Mouse (Mus musculus) monocyte, adult 2 months (primary cell): Measurements from ENCODE around the gene Rcn3.
"Not testable (repeated sequence)": the region's sequence is repeated elsewhere in the genome, so short reads cannot be mapped to it uniquely, and the experiment has no call there.

Source experiments
- DNase-seq, 2 experiments: peaks; one replicate each; pipeline ENCODE4 v3.0.0; 2022; ENCODE audit warnings: low spot score in 2 of 2, low read depth in 1 of 2

Rcn3 gene

GRCm38 (mm10) chr7:45124224-45125143 is 32.5 kb upstream of the Rcn3 start, which contains the start of gene Rps11:
TSS of gene Rps11 (minus strand) at chr7:45124439.
- DNase-seq = peak; percentile 98 to 99

GRCm38 (mm10) chr7:45123186-45123570 is 31.2 kb upstream of the Rcn3 start:
- no peak for DNase-seq

- DNase-seq = no peak
Observed at GRCm38 (mm10) chr7:45122561-45123185, 30.7 kb upstream of the Rcn3 start.

- DNase-seq = no peak
Observed at GRCm38 (mm10) chr7:45121966-45122365, 29.9 kb upstream of the Rcn3 start.

- DNase-seq = no peak
Observed at GRCm38 (mm10) chr7:45121404-45121803, 29.4 kb upstream of the Rcn3 start.

- no peak for DNase-seq
Observed at GRCm38 (mm10) chr7:45119780-45120709, 28.0 kb upstream of the Rcn3 start.

- no peak for DNase-seq
Observed at GRCm38 (mm10) chr7:45118336-45118735, 26.3 kb upstream of the Rcn3 start.

GRCm38 (mm10) chr7:45117566-45117965 is 25.5 kb upstream of the Rcn3 start:
- DNase-seq = no peak

- DNase-seq = no peak
Observed at GRCm38 (mm10) chr7:45113476-45113875, 21.5 kb upstream of the Rcn3 start.

- no peak for DNase-seq
Observed at GRCm38 (mm10) chr7:45112529-45112928, 20.5 kb upstream of the Rcn3 start.

GRCm38 (mm10) chr7:45111940-45112339 is 19.9 kb upstream of the Rcn3 start:
- no peak for DNase-seq

- DNase-seq = not testable (repeated sequence)
Observed at GRCm38 (mm10) chr7:45110089-45110488, 18.1 kb upstream of the Rcn3 start.

GRCm38 (mm10) chr7:45107052-45107645 is 15.1 kb upstream of the Rcn3 start:
- DNase-seq = no peak

GRCm38 (mm10) chr7:45106441-45106840 is 14.4 kb upstream of the Rcn3 start:
- no peak for DNase-seq

- no peak for DNase-seq
Observed at GRCm38 (mm10) chr7:45105491-45105890, 13.5 kb upstream of the Rcn3 start.

- no peak for DNase-seq
Observed at GRCm38 (mm10) chr7:45104941-45105340, 12.9 kb upstream of the Rcn3 start.

- peak; percentile 58 to 72 for DNase-seq
Observed at GRCm38 (mm10) chr7:45103652-45104180, 11.7 kb upstream of the Rcn3 start, which contains the start of gene Fcgrt. TSS of gene Fcgrt (minus strand) at chr7:45103851.

- no peak for DNase-seq
Observed at GRCm38 (mm10) chr7:45102940-45103585, 11.0 kb upstream of the Rcn3 start.

GRCm38 (mm10) chr7:45102441-45102840 is 10.4 kb upstream of the Rcn3 start:
- no peak for DNase-seq

- no peak for DNase-seq
Observed at GRCm38 (mm10) chr7:45100046-45100445, 8.0 kb upstream of the Rcn3 start.
